Mouse (Mus musculus): ENCODE results near the gene Rassf10. TPM values are rescaled to one million over a fixed set of nuclear protein-coding genes. Genes with fewer than 3 reads are reported as not detected.
"Not testable (repeated sequence)": the region's sequence is repeated elsewhere in the genome, so short reads cannot be mapped to it uniquely, and the experiment has no call there.

Gene Rassf10
- total RNA-seq, 2 experiments from 2014 or later = 1.2 TPM

DNA sequence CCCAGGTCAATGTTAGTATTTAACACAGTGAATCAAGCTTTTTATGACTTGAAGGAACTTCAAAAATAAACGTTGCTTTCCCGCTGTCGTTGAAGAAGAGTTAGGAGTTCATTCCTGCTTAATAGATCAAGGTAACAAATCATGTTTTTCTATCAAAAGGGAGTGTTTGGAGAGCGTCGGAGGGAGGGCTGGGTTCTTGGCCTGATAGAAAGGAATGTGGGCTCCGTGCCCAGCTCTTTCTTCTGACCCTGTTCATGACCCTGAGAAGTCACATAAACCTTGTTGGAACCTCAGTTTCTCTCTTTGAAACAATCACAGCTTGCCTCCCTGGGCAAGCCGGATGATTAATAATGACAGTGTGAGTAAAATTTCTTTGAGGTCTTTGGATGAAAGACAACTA lies 23.1 kb upstream of the Rassf10 start:
- TF ChIP-seq CTCF (IDR thresholded peaks at IDR 0.05) = no peak
- no peak overlapping the region for H3K4me3 ChIP-seq
- no peak for DNase-seq (ENCODE audit: extremely low spot score in 1 of 2, low spot score in 2 of 2)
- intact Hi-C loops (cut with DNase I) = no loop called here
- no peak overlapping the region for H3K27ac ChIP-seq

DNA sequence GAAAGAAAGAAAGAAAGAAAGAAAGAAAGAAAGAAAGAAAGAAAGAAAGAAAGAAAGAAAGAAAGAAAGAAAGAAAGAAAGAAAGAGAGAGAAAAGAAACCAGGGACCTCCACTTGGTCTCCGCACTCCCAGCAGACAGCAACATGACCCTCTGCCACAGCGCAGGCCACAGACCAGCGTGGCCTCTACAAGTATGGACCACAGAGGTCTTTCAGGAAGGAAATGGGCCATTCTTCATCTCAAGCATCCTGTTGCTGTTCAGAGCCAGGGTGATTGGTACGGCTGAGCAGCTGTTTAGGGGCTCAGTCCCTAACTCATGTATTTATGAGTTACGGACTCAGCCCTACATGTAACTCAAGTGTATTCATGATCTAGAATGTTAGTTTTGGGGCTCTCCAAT lies 17.9 kb upstream of the Rassf10 start:
- H3K4me3 ChIP-seq; DNase-seq (ENCODE audit: extremely low spot score in 1 of 2, low spot score in 2 of 2); intact Hi-C loops (cut with DNase I); H3K27ac ChIP-seq: not testable (repeated sequence)

DNA sequence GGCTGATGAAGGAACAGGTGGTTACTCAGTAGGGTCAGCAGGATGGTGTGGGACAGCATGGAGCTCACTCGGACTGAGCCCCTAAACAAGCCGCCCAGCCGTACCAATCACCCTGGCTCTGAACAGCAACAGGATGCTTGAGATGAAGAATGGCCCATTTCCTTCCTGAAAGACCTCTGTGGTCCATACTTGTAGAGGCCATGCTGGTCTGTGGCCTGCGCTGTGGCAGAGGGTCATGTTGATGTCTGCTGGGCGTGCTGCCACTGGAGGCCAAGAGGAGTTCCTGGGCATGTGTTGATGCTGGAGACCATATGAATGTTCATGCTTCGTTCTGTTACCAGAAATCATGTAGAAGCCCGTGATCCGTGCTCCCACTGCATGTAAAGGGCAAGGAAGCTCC lies 16.7 kb upstream of the Rassf10 start:
- Histone ChIP-seq H3K4me3 (no peak overlapping the region), H3K27ac (no peak overlapping the region)
- TF ChIP-seq CTCF (IDR thresholded peaks at IDR 0.05) = no peak
- intact Hi-C loops (cut with DNase I) = no loop called here
- DNase-seq (ENCODE audit: extremely low spot score in 1 of 2, low spot score in 2 of 2) = no peak

DNA sequence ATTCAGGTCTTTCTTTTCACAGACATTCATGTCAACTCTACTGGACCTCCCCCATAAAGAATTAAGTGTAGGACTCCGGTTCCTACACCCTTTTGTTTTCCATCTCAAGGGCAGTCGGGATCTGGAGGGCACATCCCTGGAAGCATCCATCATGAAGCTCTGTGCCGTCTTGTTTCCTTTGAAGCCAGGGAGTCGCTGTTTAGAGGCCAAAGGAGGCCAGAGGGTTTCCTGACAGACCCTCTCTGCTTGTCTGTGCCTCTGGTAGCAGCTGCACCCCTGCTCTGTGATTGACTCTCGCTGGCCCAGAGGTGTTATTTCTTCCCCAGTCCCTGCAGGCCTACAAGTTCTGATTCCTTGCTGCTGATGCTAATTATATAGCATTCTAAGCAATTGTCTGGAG lies 14.8 kb upstream of the Rassf10 start:
- H3K4me3 ChIP-seq = no peak overlapping the region
- no peak overlapping the region for H3K27ac ChIP-seq
- no peak for DNase-seq (ENCODE audit: extremely low spot score in 1 of 2, low spot score in 2 of 2)
- intact Hi-C loops (cut with DNase I) = no loop called here
- no peak for TF ChIP-seq CTCF (IDR thresholded peaks at IDR 0.05)

DNA sequence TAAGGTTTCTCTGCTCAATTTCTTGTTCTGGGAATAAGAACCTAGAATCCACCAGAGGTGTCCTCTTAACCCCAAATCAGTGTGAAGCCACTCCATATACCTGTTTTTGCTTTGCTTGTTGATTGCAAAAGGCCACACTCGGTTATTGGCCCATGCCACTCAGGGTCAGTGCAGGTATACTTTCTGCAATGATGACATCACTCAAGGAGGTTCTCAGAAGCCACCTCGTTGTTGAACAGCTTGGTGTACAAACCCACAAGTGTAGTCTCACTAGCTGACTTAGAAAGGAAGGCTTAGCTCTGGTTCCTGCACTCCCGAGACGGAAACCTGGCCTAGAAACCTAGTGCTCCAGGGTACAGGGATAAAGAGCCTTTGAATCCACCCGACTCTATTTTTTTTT lies 11.2 kb upstream of the Rassf10 start:
- no peak for TF ChIP-seq CTCF (IDR thresholded peaks at IDR 0.05)
- DNase-seq (ENCODE audit: extremely low spot score in 1 of 2, low spot score in 2 of 2) = no peak
- Histone ChIP-seq H3K4me3 (no peak overlapping the region), H3K27ac (no peak overlapping the region)
- intact Hi-C loops (cut with DNase I) = no loop called here

DNA sequence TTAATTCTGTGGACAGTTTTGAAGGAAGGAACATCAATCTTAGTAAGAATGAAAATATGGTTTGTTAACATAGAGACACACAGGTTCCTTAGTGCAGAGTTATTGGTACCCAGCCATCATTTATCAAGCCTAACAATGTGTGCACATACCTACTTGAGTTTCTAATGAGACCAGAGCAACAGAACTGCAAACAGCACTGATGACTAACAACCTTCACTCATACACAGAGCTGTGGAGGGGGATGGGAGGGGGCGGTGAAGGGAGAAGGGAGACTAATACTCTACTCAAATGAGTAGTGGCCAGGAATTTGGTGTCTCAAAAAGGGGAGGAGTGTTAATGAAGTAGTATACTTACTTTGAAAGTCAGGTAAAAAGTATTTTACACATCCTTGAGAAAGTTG lies 10.7 kb upstream of the Rassf10 start:
- intact Hi-C loops (cut with DNase I) = no loop called here

DNA sequence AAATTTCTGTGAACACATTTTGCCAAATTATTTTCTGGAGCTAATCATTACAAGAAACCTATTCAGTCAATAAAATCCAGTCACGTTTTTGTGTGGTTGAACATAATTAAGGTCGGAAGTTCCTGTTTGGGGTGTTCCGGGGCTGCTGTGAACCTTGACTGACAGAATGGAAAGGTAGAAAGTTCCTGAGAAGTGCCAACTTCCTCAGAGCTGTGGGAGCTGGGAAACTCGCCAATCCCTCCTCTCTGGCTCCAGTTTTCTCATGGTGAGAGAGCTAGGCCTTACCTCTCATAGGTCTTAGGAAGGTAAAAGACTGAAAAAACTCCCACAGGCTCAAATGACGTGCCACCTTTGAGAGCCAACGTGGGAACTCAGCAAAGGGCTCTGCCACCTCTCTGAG lies 7.1 kb upstream of the Rassf10 start:
- no peak for DNase-seq (ENCODE audit: extremely low spot score in 1 of 2, low spot score in 2 of 2)
- Histone ChIP-seq H3K27ac (no peak overlapping the region), H3K4me3 (no peak overlapping the region)
- intact Hi-C loops (cut with DNase I) = no loop called here
- TF ChIP-seq CTCF (IDR thresholded peaks at IDR 0.05) = no peak

More for the DNA sequence above, 10.7 kb upstream of the Rassf10 start:
- DNase-seq (ENCODE audit: extremely low spot score in 1 of 2, low spot score in 2 of 2) = no peak
- no peak overlapping the region for H3K27ac ChIP-seq
- no peak overlapping the region for H3K4me3 ChIP-seq
- TF ChIP-seq CTCF (IDR thresholded peaks at IDR 0.05) = no peak

DNA sequence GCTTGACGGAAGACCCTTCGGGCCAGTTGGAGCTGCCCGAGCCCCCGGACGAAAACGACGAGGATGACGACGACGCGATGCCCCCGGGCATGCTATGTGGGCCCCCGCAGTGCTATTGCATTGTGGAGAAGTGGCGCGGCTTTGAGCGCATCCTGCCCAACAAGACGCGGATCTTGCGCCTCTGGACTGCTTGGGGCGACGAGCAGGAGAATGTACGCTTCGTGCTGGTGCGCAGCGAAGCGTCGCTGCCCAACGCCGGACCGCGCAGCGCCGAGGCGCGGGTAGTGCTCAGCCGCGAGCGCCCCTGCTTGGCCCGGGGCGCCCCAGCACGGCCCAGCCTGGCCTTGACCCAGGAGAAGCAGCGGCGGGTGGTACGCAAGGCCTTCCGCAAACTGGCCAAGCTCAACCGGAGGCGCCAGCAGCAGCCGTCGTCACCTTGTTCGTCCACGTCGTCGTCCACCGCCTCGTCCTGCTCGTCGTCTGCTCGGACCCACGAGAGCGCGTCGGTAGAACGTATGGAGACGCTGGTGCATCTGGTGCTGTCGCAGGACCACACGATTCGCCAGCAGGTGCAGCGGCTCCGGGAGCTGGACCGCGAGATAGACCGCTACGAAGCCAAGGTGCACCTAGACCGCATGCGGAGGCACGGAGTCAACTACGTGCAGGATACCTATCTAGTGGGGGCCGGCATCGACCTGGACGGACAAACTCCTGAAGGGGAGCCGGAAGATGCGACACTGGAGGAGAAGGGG lies 765 bp downstream of the Rassf10 start:
- peak in 1 of 2 experiments; percentile 13 for DNase-seq (ENCODE audit: extremely low spot score in 1 of 2, low spot score in 2 of 2)
- H3K4me3 ChIP-seq = peak overlapping the region; percentile 29
- H3K27ac ChIP-seq = no peak overlapping the region
- no peak for TF ChIP-seq CTCF (IDR thresholded peaks at IDR 0.05)
- intact Hi-C loops (cut with DNase I) = no loop called here

DNA sequence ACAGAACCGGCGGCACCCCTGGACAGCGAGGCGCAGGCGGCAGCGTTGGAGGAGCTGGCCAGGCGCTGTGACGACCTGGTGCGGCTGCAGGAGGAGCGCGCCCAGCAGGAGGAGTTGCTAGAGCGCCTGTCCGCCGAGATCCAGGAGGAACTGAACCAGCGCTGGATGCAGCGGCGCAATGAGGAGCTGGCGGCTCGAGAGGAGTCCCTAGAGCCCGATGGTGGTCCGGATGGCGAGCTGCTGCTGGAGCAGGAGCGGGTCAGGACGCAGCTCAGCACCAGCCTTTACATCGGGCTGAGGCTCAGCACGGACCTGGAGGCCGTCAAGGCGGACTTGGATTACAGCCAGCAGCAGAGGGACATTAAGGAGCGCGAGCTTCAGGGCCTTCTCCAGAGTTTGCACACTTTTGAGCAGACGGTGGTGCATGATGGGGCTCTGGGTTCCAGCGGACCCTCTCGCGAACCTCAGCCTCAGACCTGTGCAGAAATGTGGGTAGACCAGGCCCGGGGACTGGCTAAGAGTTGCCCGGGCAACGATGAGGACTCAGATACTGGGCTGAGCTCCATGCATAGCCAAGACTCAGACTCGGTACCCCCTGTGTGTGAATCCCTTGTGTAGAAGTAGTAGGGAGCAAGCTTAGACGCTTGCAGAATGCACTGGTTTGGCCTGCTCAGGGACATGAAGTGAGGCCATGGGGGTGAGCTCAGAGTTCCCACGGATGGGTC lies 1.5 kb downstream of the Rassf10 start:
- no peak; the same call in none of the 2 replicates for TF ChIP-seq CTCF (IDR thresholded peaks at IDR 0.05)
- intact Hi-C loops (cut with DNase I) = no loop called here
- DNase-seq (ENCODE audit: extremely low spot score in 1 of 2, low spot score in 2 of 2) = peak in 1 of 2 experiments; percentile 16
- Histone ChIP-seq H3K4me3 (peak overlapping the region; percentile 29), H3K27ac (no peak overlapping the region)

DNA sequence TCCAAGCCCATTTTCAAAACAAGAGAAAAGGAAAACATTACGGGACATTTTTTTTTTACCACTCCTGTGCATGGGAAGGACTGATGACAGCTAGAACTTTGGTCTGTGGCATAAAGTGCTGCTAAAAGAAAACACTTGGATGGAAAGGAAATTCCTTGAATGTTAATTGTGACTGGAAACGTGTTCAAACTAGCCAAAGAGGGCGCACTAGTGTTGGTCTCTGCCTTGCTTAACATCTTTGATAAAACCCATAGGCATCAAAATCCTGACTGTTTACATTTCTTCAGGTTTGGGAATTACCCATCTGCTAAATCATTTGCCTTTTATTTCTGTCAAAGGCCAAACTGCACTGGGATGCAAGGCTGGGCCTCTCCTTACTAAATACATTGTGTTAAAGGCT lies 2.2 kb downstream of the Rassf10 start:
- no peak; the same call in 1 of the 2 replicates for TF ChIP-seq CTCF (IDR thresholded peaks at IDR 0.05)
- no peak for DNase-seq (ENCODE audit: extremely low spot score in 1 of 2, low spot score in 2 of 2)
- no peak overlapping the region for H3K27ac ChIP-seq
- intact Hi-C loops (cut with DNase I) = no loop called here
- H3K4me3 ChIP-seq = no peak overlapping the region

DNA sequence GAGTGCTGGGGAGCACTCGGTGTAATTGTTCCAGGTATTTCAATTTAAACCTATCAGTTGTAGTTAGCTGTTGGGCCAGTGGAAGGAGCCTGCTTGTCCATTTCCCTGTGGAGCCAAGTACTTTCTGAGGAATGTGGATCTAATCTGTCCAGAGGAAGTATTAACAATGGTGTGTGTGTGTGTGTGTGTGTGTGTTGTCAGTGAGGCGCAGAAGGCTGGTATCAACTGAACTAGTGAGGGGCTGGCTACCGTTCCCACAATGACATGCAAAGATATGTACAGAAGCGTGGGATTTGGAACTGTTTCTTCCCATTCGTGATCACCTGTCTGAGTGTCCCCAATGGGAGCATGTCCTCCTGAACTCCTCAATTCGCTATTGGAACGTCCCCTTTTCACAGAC lies 3.2 kb downstream of the Rassf10 start:
- TF ChIP-seq CTCF (IDR thresholded peaks at IDR 0.05) = no peak
- DNase-seq (ENCODE audit: extremely low spot score in 1 of 2, low spot score in 2 of 2) = no peak
- Histone ChIP-seq H3K27ac (no peak overlapping the region), H3K4me3 (no peak overlapping the region)
- intact Hi-C loops (cut with DNase I) = no loop called here

DNA sequence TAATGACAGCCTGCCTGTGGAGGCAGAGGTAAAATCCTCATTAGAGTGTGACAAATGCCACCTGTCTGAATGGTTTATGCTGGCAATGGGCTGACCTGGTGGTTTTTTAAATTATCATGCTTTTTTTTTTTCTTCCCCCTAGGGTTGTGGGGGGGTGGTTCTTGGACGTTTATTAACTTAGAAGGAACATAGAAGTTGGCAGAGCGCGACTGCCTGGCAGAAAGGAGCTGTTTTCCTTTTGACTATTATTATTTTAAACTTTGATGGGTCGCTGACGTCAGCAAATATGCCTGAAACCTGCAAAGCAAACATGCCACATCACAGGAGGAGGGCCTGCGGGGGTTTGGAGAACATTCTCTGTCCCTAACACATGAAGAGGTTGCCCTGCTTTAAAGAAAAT lies 3.9 kb downstream of the Rassf10 start:
- no peak for DNase-seq (ENCODE audit: extremely low spot score in 1 of 2, low spot score in 2 of 2)
- no peak overlapping the region for H3K27ac ChIP-seq
- no peak for TF ChIP-seq CTCF (IDR thresholded peaks at IDR 0.05)
- no peak overlapping the region for H3K4me3 ChIP-seq
- intact Hi-C loops (cut with DNase I) = no loop called here

DNA sequence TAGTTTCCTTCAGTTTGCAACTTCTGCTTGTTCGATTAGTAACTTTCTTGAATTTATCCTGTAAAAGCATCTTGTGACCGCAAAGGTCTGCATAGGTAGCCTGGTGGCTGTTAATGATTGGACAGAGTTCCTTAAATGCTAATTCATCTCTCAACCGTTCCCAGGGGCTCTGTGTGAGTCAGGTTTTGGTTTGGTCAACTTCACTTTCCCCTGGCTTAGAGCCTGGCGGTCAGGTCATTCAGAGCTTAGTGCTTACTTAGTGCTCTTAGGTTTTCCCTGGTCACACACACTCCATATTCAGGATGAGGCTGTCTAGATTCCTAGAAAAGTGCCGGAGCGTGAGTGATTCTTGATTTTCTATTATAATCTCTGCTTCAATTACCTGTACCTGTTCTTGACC lies 12.6 kb downstream of the Rassf10 start:
- no peak for DNase-seq (ENCODE audit: extremely low spot score in 1 of 2, low spot score in 2 of 2)
- H3K27ac ChIP-seq = no peak overlapping the region
- no peak for TF ChIP-seq CTCF (IDR thresholded peaks at IDR 0.05)
- no peak overlapping the region for H3K4me3 ChIP-seq
- intact Hi-C loops (cut with DNase I) = no loop called here
